Mouse (Mus musculus): ENCODE results near the gene Cxcl3. TPM values are rescaled to one million over a fixed set of nuclear protein-coding genes. Genes with fewer than 3 reads are reported as not detected.

Gene Cxcl3
- total and polyA plus RNA-seq, 2 experiments from 2014 or later: 0.29 TPM; not detected in 1

- H3K4me2 ChIP-seq (ENCODE audit: low read depth, low read length): no peak within 1 kb of the TSS
- H3K4me1 ChIP-seq (ENCODE audit: insufficient read depth, low read length): no peaks in the 10 kb centered on the region
- no peak within 1 kb of the TSS for H3K4me3 ChIP-seq (ENCODE audit: low read length)
- no peak for DNase-seq (ENCODE audit: low spot score)
- H3K27me3 ChIP-seq (ENCODE audit: insufficient read depth, low read length): no peaks in the 10 kb centered on the region
- H3K36me3 ChIP-seq (ENCODE audit: insufficient read depth, low read length): no peaks in the 10 kb centered on the region
- H3K9ac ChIP-seq (replicated peaks; ENCODE audit: low read length): no peak within 1 kb of the TSS
- no peaks in the 10 kb centered on the region for H3K9me3 ChIP-seq (ENCODE audit: low read length)
- H3K27ac ChIP-seq: no peak within 1 kb of the TSS
- TF ChIP-seq CTCF (IDR thresholded peaks at IDR 0.05; ENCODE audit: low read depth): no peak
- ATAC-seq: no peak
- 89% methylated on average over 16 of the region's 16 CpGs for WGBS
These were observed 13.8 kb upstream of the Cxcl3 start, which contains the start of gene Pf4 for GRCm38 (mm10) chr5:90771880-90772653. Gene Pf4, plus strand, starts transcription at chr5:90772435.

GRCm38 (mm10) chr5:90775562-90775961, 10.3 kb upstream of the Cxcl3 start:
- Histone ChIP-seq H3K4me1 (ENCODE audit: insufficient read depth, low read length) (no peaks in the 10 kb centered on the region), H3K4me3 (ENCODE audit: low read length) (no peak overlapping the region), H3K36me3 (ENCODE audit: insufficient read depth, low read length) (no peaks in the 10 kb centered on the region), H3K27me3 (ENCODE audit: insufficient read depth, low read length) (no peaks in the 10 kb centered on the region), H3K9ac (replicated peaks; ENCODE audit: low read length) (no peak overlapping the region), H3K9me3 (ENCODE audit: low read length) (no peaks in the 10 kb centered on the region), H3K27ac (no peak overlapping the region), H3K4me2 (ENCODE audit: low read depth, low read length) (no peak overlapping the region)
- no peak for TF ChIP-seq CTCF (IDR thresholded peaks at IDR 0.05; ENCODE audit: low read depth)
- 90% methylated on average over 5 of the region's 5 CpGs for WGBS
- DNase-seq (ENCODE audit: low spot score): no peak
- ATAC-seq: no peak

GRCm38 (mm10) chr5:90777621-90778020, 8.3 kb upstream of the Cxcl3 start:
- Histone ChIP-seq H3K27ac (no peak overlapping the region), H3K4me3 (ENCODE audit: low read length) (no peak overlapping the region), H3K27me3 (ENCODE audit: insufficient read depth, low read length) (no peaks in the 10 kb centered on the region), H3K4me1 (ENCODE audit: insufficient read depth, low read length) (no peaks in the 10 kb centered on the region), H3K4me2 (ENCODE audit: low read depth, low read length) (no peak overlapping the region), H3K9ac (replicated peaks; ENCODE audit: low read length) (no peak overlapping the region), H3K36me3 (ENCODE audit: insufficient read depth, low read length) (no peaks in the 10 kb centered on the region), H3K9me3 (ENCODE audit: low read length) (no peaks in the 10 kb centered on the region)
- 84% methylated on average over 10 of the region's 10 CpGs for WGBS
- no peak for DNase-seq (ENCODE audit: low spot score)
- no peak for TF ChIP-seq CTCF (IDR thresholded peaks at IDR 0.05; ENCODE audit: low read depth)
- no peak for ATAC-seq

GRCm38 (mm10) chr5:90778856-90779255, 7.0 kb upstream of the Cxcl3 start:
- H3K36me3 ChIP-seq (ENCODE audit: insufficient read depth, low read length): no peaks in the 10 kb centered on the region
- TF ChIP-seq CTCF (IDR thresholded peaks at IDR 0.05; ENCODE audit: low read depth): no peak
- DNase-seq (ENCODE audit: low spot score) (no peak), ATAC-seq (no peak)
- H3K4me3 ChIP-seq (ENCODE audit: low read length): no peak overlapping the region
- no peaks in the 10 kb centered on the region for H3K9me3 ChIP-seq (ENCODE audit: low read length)
- no peak overlapping the region for H3K27ac ChIP-seq
- H3K9ac ChIP-seq (replicated peaks; ENCODE audit: low read length): no peak overlapping the region
- H3K27me3 ChIP-seq (ENCODE audit: insufficient read depth, low read length): no peaks in the 10 kb centered on the region
- no peak overlapping the region for H3K4me2 ChIP-seq (ENCODE audit: low read depth, low read length)
- WGBS: 80% methylated on average over 6 of the region's 6 CpGs
- no peaks in the 10 kb centered on the region for H3K4me1 ChIP-seq (ENCODE audit: insufficient read depth, low read length)

GRCm38 (mm10) chr5:90783697-90784096, 2.2 kb upstream of the Cxcl3 start:
- Histone ChIP-seq H3K4me1 (ENCODE audit: insufficient read depth, low read length) (peaks cover 3% of the 10 kb centered on the region; the same call in 1 of the 2 replicates), H3K9me3 (ENCODE audit: low read length) (no peaks in the 10 kb centered on the region), H3K27ac (no peak overlapping the region), H3K9ac (replicated peaks; ENCODE audit: low read length) (no peak overlapping the region), H3K27me3 (ENCODE audit: insufficient read depth, low read length) (no peaks in the 10 kb centered on the region), H3K36me3 (ENCODE audit: insufficient read depth, low read length) (no peaks in the 10 kb centered on the region), H3K4me2 (ENCODE audit: low read depth, low read length) (no peak overlapping the region), H3K4me3 (ENCODE audit: low read length) (no peak overlapping the region)
- no peak for ATAC-seq
- DNase-seq (ENCODE audit: low spot score): no peak
- 86% methylated on average over 3 of the region's 3 CpGs for WGBS
- no peak for TF ChIP-seq CTCF (IDR thresholded peaks at IDR 0.05; ENCODE audit: low read depth)

- Histone ChIP-seq H3K27ac (no peak overlapping the region), H3K27me3 (ENCODE audit: insufficient read depth, low read length) (no peaks in the 10 kb centered on the region), H3K36me3 (ENCODE audit: insufficient read depth, low read length) (no peaks in the 10 kb centered on the region), H3K4me2 (ENCODE audit: low read depth, low read length) (no peak overlapping the region), H3K4me3 (ENCODE audit: low read length) (no peak overlapping the region), H3K4me1 (ENCODE audit: insufficient read depth, low read length) (peaks cover 3% of the 10 kb centered on the region; the same call in 1 of the 2 replicates), H3K9me3 (ENCODE audit: low read length) (no peaks in the 10 kb centered on the region), H3K9ac (replicated peaks; ENCODE audit: low read length) (no peak overlapping the region)
- DNase-seq (ENCODE audit: low spot score) (peak; percentile 8), ATAC-seq (no peak)
- WGBS: 77% methylated on average over 4 of the region's 4 CpGs
- TF ChIP-seq CTCF (IDR thresholded peaks at IDR 0.05; ENCODE audit: low read depth): peak; percentile 37
These were observed 2.2 kb downstream of the Cxcl3 start for GRCm38 (mm10) chr5:90788114-90788513.

All from hindbrain, postnatal 0 days (tissue).